Mouse (Mus musculus) forebrain, embryonic 10.5 days (tissue): ENCODE data around the gene Mybpc1. TPM values are rescaled to one million over a fixed set of nuclear protein-coding genes. Genes with fewer than 3 reads are reported as not detected.

Experiments
- polyA plus RNA-seq: library from polyadenylated mRNA; unstranded; fragments of >200 nt; fragmentation: Nextera tagmentation; extraction: Ambion mirVana; gene quantifications from 2 replicates; pipeline ENCODE4 v1.2.1, GENCODE M21; 2016

The Mybpc1 gene
- polyA plus RNA-seq, 1 experiment from 2014 or later = 0.17 TPM

Other genes starting within 250 kb of the Mybpc1 start
- gene Dram1, start 226.1 kb downstream of the Mybpc1 start, polyA plus RNA-seq = 0.36 and 0.38 TPM in 2 replicates
- gene Gnptab, start 226.0 kb downstream of the Mybpc1 start, polyA plus RNA-seq = 8.3 and 9.0 TPM in 2 replicates
- gene Sycp3, start 145.6 kb downstream of the Mybpc1 start, polyA plus RNA-seq = 0.19 TPM in 1 of 2 replicates, not detected in the other
- 9.0 and 9.4 TPM in 2 replicates for gene Chpt1, start 101.1 kb downstream of the Mybpc1 start, polyA plus RNA-seq
- not detected in 2 replicates for gene Spic, start 79.9 kb upstream of the Mybpc1 start, polyA plus RNA-seq
- gene Arl1, start 125.7 kb upstream of the Mybpc1 start, polyA plus RNA-seq = 157 TPM in 2 replicates
- 25.8 and 26.5 TPM in 2 replicates for gene Utp20, start 221.7 kb upstream of the Mybpc1 start, polyA plus RNA-seq